Mouse (Mus musculus): Measurements from ENCODE around the gene Zfp281. TPM values are rescaled to one million over a fixed set of nuclear protein-coding genes. Genes with fewer than 3 reads are reported as not detected.

Gene Zfp281
- polyA plus RNA-seq (2014; fragmentation: Nextera tagmentation; extraction: Ambion mirVana), result 20.7 and 22.0 TPM in 2 replicates

- Histone ChIP-seq H3K9me3 (ENCODE audit: control insufficient read depth, low read depth, low read length) (no peaks in the 10 kb centered on the region), H3K9ac (replicated peaks; ENCODE audit: low read depth, low read length) (peak within 1 kb of the TSS; percentile 88), H3K27me3 (ENCODE audit: control insufficient read depth, insufficient read depth, low read length) (no peaks in the 10 kb centered on the region), H3K4me1 (ENCODE audit: control insufficient read depth, insufficient read depth, low read length) (peaks cover 25% of the 10 kb centered on the region), H3K4me2 (replicated peaks; ENCODE audit: low read depth, low read length) (peak within 1 kb of the TSS; percentile 89), H3K4me3 (ENCODE audit: low read depth, low read length) (peak within 1 kb of the TSS; percentile 83), H3K27ac (ENCODE audit: low read length) (peak within 1 kb of the TSS; percentile 87), H3K36me3 (ENCODE audit: control insufficient read depth, insufficient read depth, low read length) (peaks cover 17% of the 10 kb centered on the region)
- ATAC-seq (ENCODE audit: insufficient number of reproducible peaks, insufficient read depth, low FRiP score, low read depth), result peak; percentile 98
- 1% methylated on average over 45 of the region's 45 CpGs for WGBS
These were observed at the start of gene Zfp281 for GRCm38 (mm10) chr1:136624146-136625018. TSS of gene Zfp281 (plus strand) at chr1:136624901.

- H3K4me3 ChIP-seq (ENCODE audit: low read depth, low read length), result no peak overlapping the region
- ATAC-seq (ENCODE audit: insufficient number of reproducible peaks, insufficient read depth, low FRiP score, low read depth), result peak; percentile 69; the same call in 1 of the 2 replicates
- no peaks in the 10 kb centered on the region for H3K27me3 ChIP-seq (ENCODE audit: control insufficient read depth, insufficient read depth, low read length)
- 0 out of 2 replicates have a peak, but pooled peaks cover 3% of the 10 kb centered on the region for H3K4me1 ChIP-seq (ENCODE audit: control insufficient read depth, insufficient read depth, low read length)
- no peak overlapping the region for H3K27ac ChIP-seq (ENCODE audit: low read length)
- H3K9ac ChIP-seq (replicated peaks; ENCODE audit: low read depth, low read length), result no peak overlapping the region
- no peak overlapping the region; the same call in 1 of the 2 replicates for H3K4me2 ChIP-seq (replicated peaks; ENCODE audit: low read depth, low read length)
- no peaks in the 10 kb centered on the region for H3K9me3 ChIP-seq (ENCODE audit: control insufficient read depth, low read depth, low read length)
- no peaks in the 10 kb centered on the region for H3K36me3 ChIP-seq (ENCODE audit: control insufficient read depth, insufficient read depth, low read length)
- 35% methylated on average over 16 of the region's 16 CpGs for WGBS
These were observed 46.6 kb upstream of the Zfp281 start for GRCm38 (mm10) chr1:136577890-136578663.

GRCm38 (mm10) chr1:136579360-136579759, 45.3 kb upstream of the Zfp281 start:
- H3K4me2 ChIP-seq (replicated peaks; ENCODE audit: low read depth, low read length), result no peak overlapping the region
- WGBS, result 83% methylated on average over 14 of the region's 14 CpGs
- no peak for ATAC-seq (ENCODE audit: insufficient number of reproducible peaks, insufficient read depth, low FRiP score, low read depth)

GRCm38 (mm10) chr1:136580266-136580665, 44.4 kb upstream of the Zfp281 start:
- 78% methylated on average over 8 of the region's 8 CpGs for WGBS
- Histone ChIP-seq H3K36me3 (ENCODE audit: control insufficient read depth, insufficient read depth, low read length) (no peaks in the 10 kb centered on the region), H3K9me3 (ENCODE audit: control insufficient read depth, low read depth, low read length) (no peaks in the 10 kb centered on the region), H3K4me3 (ENCODE audit: low read depth, low read length) (no peak overlapping the region), H3K4me1 (ENCODE audit: control insufficient read depth, insufficient read depth, low read length) (0 out of 2 replicates have a peak, but pooled peaks cover 3% of the 10 kb centered on the region), H3K27me3 (ENCODE audit: control insufficient read depth, insufficient read depth, low read length) (no peaks in the 10 kb centered on the region), H3K4me2 (replicated peaks; ENCODE audit: low read depth, low read length) (no peak overlapping the region), H3K27ac (ENCODE audit: low read length) (no peak overlapping the region), H3K9ac (replicated peaks; ENCODE audit: low read depth, low read length) (no peak overlapping the region)
- ATAC-seq (ENCODE audit: insufficient number of reproducible peaks, insufficient read depth, low FRiP score, low read depth), result no peak

More at GRCm38 (mm10) chr1:136579360-136579759, 45.3 kb upstream of the Zfp281 start:
- Histone ChIP-seq H3K9ac (replicated peaks; ENCODE audit: low read depth, low read length) (no peak overlapping the region), H3K27me3 (ENCODE audit: control insufficient read depth, insufficient read depth, low read length) (no peaks in the 10 kb centered on the region), H3K9me3 (ENCODE audit: control insufficient read depth, low read depth, low read length) (no peaks in the 10 kb centered on the region), H3K4me3 (ENCODE audit: low read depth, low read length) (no peak overlapping the region), H3K27ac (ENCODE audit: low read length) (no peak overlapping the region), H3K4me1 (ENCODE audit: control insufficient read depth, insufficient read depth, low read length) (0 out of 2 replicates have a peak, but pooled peaks cover 3% of the 10 kb centered on the region), H3K36me3 (ENCODE audit: control insufficient read depth, insufficient read depth, low read length) (no peaks in the 10 kb centered on the region)

- 89% methylated on average over 8 of the region's 8 CpGs for WGBS
- no peak overlapping the region for H3K27ac ChIP-seq (ENCODE audit: low read length)
- H3K27me3 ChIP-seq (ENCODE audit: control insufficient read depth, insufficient read depth, low read length), result no peaks in the 10 kb centered on the region
- H3K4me3 ChIP-seq (ENCODE audit: low read depth, low read length), result no peak overlapping the region
- H3K4me1 ChIP-seq (ENCODE audit: control insufficient read depth, insufficient read depth, low read length), result 0 out of 2 replicates have a peak, but pooled peaks cover 3% of the 10 kb centered on the region
- no peak overlapping the region for H3K4me2 ChIP-seq (replicated peaks; ENCODE audit: low read depth, low read length)
- no peak overlapping the region for H3K9ac ChIP-seq (replicated peaks; ENCODE audit: low read depth, low read length)
- no peak for ATAC-seq (ENCODE audit: insufficient number of reproducible peaks, insufficient read depth, low FRiP score, low read depth)
- no peaks in the 10 kb centered on the region for H3K36me3 ChIP-seq (ENCODE audit: control insufficient read depth, insufficient read depth, low read length)
- H3K9me3 ChIP-seq (ENCODE audit: control insufficient read depth, low read depth, low read length), result no peaks in the 10 kb centered on the region
These were observed 42.9 kb upstream of the Zfp281 start for GRCm38 (mm10) chr1:136581841-136582240.

GRCm38 (mm10) chr1:136587761-136588405, 36.8 kb upstream of the Zfp281 start:
- Histone ChIP-seq H3K4me1 (ENCODE audit: control insufficient read depth, insufficient read depth, low read length) (no peaks in the 10 kb centered on the region), H3K27me3 (ENCODE audit: control insufficient read depth, insufficient read depth, low read length) (no peaks in the 10 kb centered on the region), H3K9me3 (ENCODE audit: control insufficient read depth, low read depth, low read length) (no peaks in the 10 kb centered on the region), H3K9ac (replicated peaks; ENCODE audit: low read depth, low read length) (no peak overlapping the region), H3K36me3 (ENCODE audit: control insufficient read depth, insufficient read depth, low read length) (no peaks in the 10 kb centered on the region), H3K27ac (ENCODE audit: low read length) (no peak overlapping the region), H3K4me3 (ENCODE audit: low read depth, low read length) (no peak overlapping the region), H3K4me2 (replicated peaks; ENCODE audit: low read depth, low read length) (no peak overlapping the region)
- no peak for ATAC-seq (ENCODE audit: insufficient number of reproducible peaks, insufficient read depth, low FRiP score, low read depth)
- WGBS, result 56% methylated on average over 13 of the region's 13 CpGs

- H3K4me2 ChIP-seq (replicated peaks; ENCODE audit: low read depth, low read length), result peak overlapping the region; percentile 28
- no peaks in the 10 kb centered on the region for H3K36me3 ChIP-seq (ENCODE audit: control insufficient read depth, insufficient read depth, low read length)
- 13% methylated on average over 9 of the region's 9 CpGs for WGBS
- H3K9ac ChIP-seq (replicated peaks; ENCODE audit: low read depth, low read length), result no peak overlapping the region
- H3K4me1 ChIP-seq (ENCODE audit: control insufficient read depth, insufficient read depth, low read length), result no peaks in the 10 kb centered on the region
- 0 out of 2 replicates have a peak overlapping the region, but pooled peaks have one; percentile 9 for H3K4me3 ChIP-seq (ENCODE audit: low read depth, low read length)
- H3K9me3 ChIP-seq (ENCODE audit: control insufficient read depth, low read depth, low read length), result no peaks in the 10 kb centered on the region
- no peak overlapping the region for H3K27ac ChIP-seq (ENCODE audit: low read length)
- no peak for ATAC-seq (ENCODE audit: insufficient number of reproducible peaks, insufficient read depth, low FRiP score, low read depth)
- H3K27me3 ChIP-seq (ENCODE audit: control insufficient read depth, insufficient read depth, low read length), result no peaks in the 10 kb centered on the region
These were observed 35.8 kb upstream of the Zfp281 start for GRCm38 (mm10) chr1:136588908-136589307.

GRCm38 (mm10) chr1:136592741-136593140, 32.0 kb upstream of the Zfp281 start:
- Histone ChIP-seq H3K4me2 (replicated peaks; ENCODE audit: low read depth, low read length) (no peak overlapping the region), H3K36me3 (ENCODE audit: control insufficient read depth, insufficient read depth, low read length) (no peaks in the 10 kb centered on the region), H3K4me3 (ENCODE audit: low read depth, low read length) (no peak overlapping the region), H3K27me3 (ENCODE audit: control insufficient read depth, insufficient read depth, low read length) (no peaks in the 10 kb centered on the region), H3K9me3 (ENCODE audit: control insufficient read depth, low read depth, low read length) (no peaks in the 10 kb centered on the region), H3K4me1 (ENCODE audit: control insufficient read depth, insufficient read depth, low read length) (no peaks in the 10 kb centered on the region), H3K27ac (ENCODE audit: low read length) (no peak overlapping the region), H3K9ac (replicated peaks; ENCODE audit: low read depth, low read length) (no peak overlapping the region)
- no peak for ATAC-seq (ENCODE audit: insufficient number of reproducible peaks, insufficient read depth, low FRiP score, low read depth)
- 93% methylated on average over 2 of the region's 2 CpGs for WGBS
